Comparison of ENCODE assay signal across 22 mouse cellular contexts in genomic region chr14:75334321-75334720, GRCm38 (mm10). TPM values are rescaled to one million over a fixed set of nuclear protein-coding genes. Genes with fewer than 3 reads are reported as not detected.
DNase-seq lines count a peak whose midpoint lies in the region; ATAC-seq lines count a peak whose summit lies in the region.
"Had no signal": no experiment of that assay in that cellular context is flagged by ENCODE, and none has a peak within 500 bp of the region (broad histone marks: within the 10 kb centered on the region; RNA-seq: fewer than 3 reads in every experiment).

No protein-coding gene starts in this region.

- 97% methylated on average over 4 of the region's 4 CpGs for WGBS in midbrain, embryonic 16.5 days
- WGBS in liver, embryonic 12.5 days (ENCODE audit: insufficient replicate concordance) = 81% methylated on average over 4 of the region's 4 CpGs

- peak; percentile 58 to 62 for DNase-seq in cerebellum, adult 18-20 months
- peak; percentile 66 for DNase-seq in cerebellum, adult 9-11 months
- DNase-seq in cerebellum, postnatal 36 days = peak; percentile 41 to 59
- no peak for DNase-seq in retina, embryonic 14.5 days (ENCODE audit: low spot score)
- DNase-seq: adrenal gland, postnatal 14 days; gastrocnemius, postnatal 10 days; heart, adult 18-20 months; heart, postnatal 14 days; kidney, adult 11 months; kidney, adult 9 months had no signal

- no peak overlapping the region for H3K27ac ChIP-seq in midbrain, embryonic 16.5 days (ENCODE audit: low read length)
- H3K27ac ChIP-seq in liver, embryonic 12.5 days = no peak overlapping the region
- H3K27ac ChIP-seq: embryonic facial prominence, embryonic 10.5 days; forebrain, embryonic 15.5 days; heart, embryonic 10.5 days; heart, embryonic 15.5 days; hindbrain, embryonic 13.5 days; hindbrain, postnatal 0 days had no signal

- H3K9ac ChIP-seq in midbrain, embryonic 16.5 days (ENCODE audit: low read depth, low read length) = no peak overlapping the region
- no peak overlapping the region for H3K9ac ChIP-seq in liver, embryonic 12.5 days
- H3K9ac ChIP-seq: forebrain, embryonic 15.5 days; heart, embryonic 15.5 days; hindbrain, embryonic 13.5 days had no signal

- H3K4me3 ChIP-seq in megakaryocyte, embryonic 14.5 days (replicated peaks) = peak overlapping the region; percentile 7
- H3K4me3 ChIP-seq in midbrain, embryonic 16.5 days (ENCODE audit: low read depth, low read length) = no peak overlapping the region
- no peak overlapping the region for H3K4me3 ChIP-seq in liver, embryonic 12.5 days
- H3K4me3 ChIP-seq: embryonic facial prominence, embryonic 10.5 days; forebrain, embryonic 15.5 days; heart, embryonic 10.5 days; heart, embryonic 15.5 days; hindbrain, embryonic 13.5 days had no signal

- no peak overlapping the region for H3K4me2 ChIP-seq in midbrain, embryonic 16.5 days (ENCODE audit: low read length)
- no peak overlapping the region for H3K4me2 ChIP-seq in liver, embryonic 12.5 days
- H3K4me2 ChIP-seq: forebrain, embryonic 15.5 days; heart, embryonic 15.5 days; hindbrain, embryonic 13.5 days had no signal

- H3K27me3 ChIP-seq in megakaryocyte, embryonic 14.5 days (replicated peaks) = no peaks in the 10 kb centered on the region
- H3K27me3 ChIP-seq in midbrain, embryonic 16.5 days (ENCODE audit: control insufficient read depth, insufficient read depth, low read depth, low read length) = no peaks in the 10 kb centered on the region
- no peaks in the 10 kb centered on the region for H3K27me3 ChIP-seq in liver, embryonic 12.5 days (replicated peaks)
- H3K27me3 ChIP-seq: forebrain, embryonic 15.5 days; heart, embryonic 15.5 days; hindbrain, embryonic 13.5 days; Patski had no signal

- H3K36me3 ChIP-seq in megakaryocyte, embryonic 14.5 days (replicated peaks; ENCODE audit: low read length) = peaks cover 96% of the 10 kb centered on the region
- H3K36me3 ChIP-seq in midbrain, embryonic 16.5 days (ENCODE audit: control insufficient read depth, insufficient read depth, low read length) = peaks cover 30% of the 10 kb centered on the region
- H3K36me3 ChIP-seq in liver, embryonic 12.5 days = peaks cover 74% of the 10 kb centered on the region

- no peak for ATAC-seq in megakaryocyte, adult 5-6 weeks (ENCODE audit: poor library complexity, severe bottlenecking)
- ATAC-seq in midbrain, embryonic 16.5 days = no peak
- no peak for ATAC-seq in liver, embryonic 12.5 days
- ATAC-seq: activated CD4-positive, CD25-positive, alpha-beta regulatory T cell, adult 4 months; forebrain, embryonic 15.5 days; hindbrain, postnatal 0 days; Patski had no signal

- no peaks in the 10 kb centered on the region for H3K9me3 ChIP-seq in megakaryocyte, embryonic 14.5 days
- no peaks in the 10 kb centered on the region for H3K9me3 ChIP-seq in midbrain, embryonic 16.5 days (replicated peaks; ENCODE audit: control insufficient read depth, low read length, poor library complexity, severe bottlenecking)
- no peaks in the 10 kb centered on the region for H3K9me3 ChIP-seq in liver, embryonic 12.5 days (replicated peaks)
- H3K9me3 ChIP-seq: embryonic facial prominence, embryonic 10.5 days; forebrain, embryonic 15.5 days; heart, embryonic 10.5 days; heart, embryonic 15.5 days; hindbrain, embryonic 13.5 days had no signal

- peaks cover 40% of the 10 kb centered on the region for H3K4me1 ChIP-seq in megakaryocyte, embryonic 14.5 days
- H3K4me1 ChIP-seq in midbrain, embryonic 16.5 days (ENCODE audit: control insufficient read depth, insufficient read depth, low read length) = no peaks in the 10 kb centered on the region
- no peaks in the 10 kb centered on the region for H3K4me1 ChIP-seq in liver, embryonic 12.5 days
- H3K4me1 ChIP-seq: embryonic facial prominence, embryonic 10.5 days; forebrain, embryonic 15.5 days; heart, embryonic 10.5 days; heart, embryonic 15.5 days; hindbrain, embryonic 13.5 days had no signal

RNA-seq across cellular contexts. Expression of gene Zc3h13, which starts 50.1 kb away (rescaled TPM):
- polyA plus RNA-seq in megakaryocyte, embryonic 14.5 days (2012; ENCODE audit: insufficient read depth, low replicate concordance) = 13.4 and 21.4 TPM in 2 replicates
- total RNA-seq in megakaryocyte, adult 5-6 weeks (2015) = 15.2 and 17.8 TPM in 2 replicates
- 16.4 and 19.1 TPM in 2 replicates for total RNA-seq in megakaryocyte, adult 5-6 weeks (2017)
- polyA plus RNA-seq in midbrain, embryonic 16.5 days (2015; fragmentation: Nextera tagmentation; extraction: Ambion mirVana) = 40.7 and 42.4 TPM in 2 replicates
- polyA plus RNA-seq in liver, embryonic 12.5 days (2016; fragmentation: Nextera tagmentation; extraction: Ambion mirVana) = 20.1 TPM in 2 replicates
